Mouse (Mus musculus): ENCODE results near the gene Klhl8.

- TF ChIP-seq CTCF (IDR thresholded peaks at IDR 0.05; ENCODE audit: extremely low read depth, insufficient read length, insufficient replicate concordance, low read depth, low read length) (peak; percentile 55; the same call in 1 of the 2 replicates), POLR2A (IDR thresholded peaks at IDR 0.05; ENCODE audit: low read depth, low read length) (no peak)
Observed at GRCm38 (mm10) chr5:103926398-103926797, 15.3 kb upstream of the Klhl8 start.

All from small intestine, adult 2 months (tissue).